Mouse (Mus musculus) megakaryocyte, embryonic 14.5 days (primary cell): ENCODE results near the gene Ccdc151.

Source experiments
- FLI1 ChIP-seq: IDR thresholded peaks from 2 replicates; pipeline ENCODE4 v1.6.1; 2012; ENCODE audit warnings: low read length, inconsistent platforms, mixed read lengths
- GATA1 ChIP-seq: IDR thresholded peaks from 3 replicates; pipeline ENCODE4 v1.6.1; 2012; ENCODE audit warnings: mixed read lengths, low read length, inconsistent platforms, borderline replicate concordance

DNA sequence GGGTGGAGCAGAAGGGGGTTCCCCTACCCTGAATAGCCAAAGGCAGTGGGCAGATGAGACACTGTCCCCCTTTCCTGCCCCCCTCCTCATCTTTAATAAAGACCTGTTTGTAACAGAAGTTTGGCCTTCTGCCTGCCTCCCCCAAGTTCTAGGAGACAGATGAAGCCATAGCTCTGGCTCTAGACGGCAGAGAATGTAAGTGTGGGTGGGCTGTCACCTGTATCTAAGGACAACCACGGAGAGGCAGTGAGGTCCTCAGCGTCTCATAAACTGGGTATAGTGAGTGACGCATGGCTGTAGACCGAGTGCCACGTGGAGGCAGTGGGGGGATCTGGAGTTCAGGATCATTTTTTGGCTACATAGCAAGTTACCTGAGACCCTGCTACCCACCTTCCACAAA is 53.6 kb downstream of the Ccdc151 start:
- TF ChIP-seq GATA1, result no peak
- TF ChIP-seq FLI1, result no peak
